Comparison of ENCODE assay signal across 17 mouse cellular contexts in genomic region chr3:27046313-27046712, GRCm38 (mm10).
"Had no signal": no experiment of that assay in that cellular context is flagged by ENCODE, and none has a peak within 500 bp of the region (broad histone marks: within the 10 kb centered on the region; RNA-seq: fewer than 3 reads in every experiment).

No protein-coding gene starts in this region.

- H3K9me3 ChIP-seq: neural tube, embryonic 12.5 days; neural tube, embryonic 13.5 days; neural tube, embryonic 15.5 days; stomach, embryonic 15.5 days had no signal

- H3K4me1 ChIP-seq: neural tube, embryonic 12.5 days; neural tube, embryonic 13.5 days; neural tube, embryonic 15.5 days; stomach, embryonic 15.5 days had no signal

- H3K36me3 ChIP-seq: neural tube, embryonic 12.5 days; neural tube, embryonic 13.5 days; neural tube, embryonic 15.5 days; stomach, embryonic 15.5 days had no signal

- H3K27me3 ChIP-seq: neural tube, embryonic 12.5 days; neural tube, embryonic 13.5 days; neural tube, embryonic 15.5 days; stomach, embryonic 15.5 days had no signal

- H3K4me2 ChIP-seq: neural tube, embryonic 12.5 days; neural tube, embryonic 13.5 days; neural tube, embryonic 15.5 days; stomach, embryonic 15.5 days had no signal

- DNase-seq: retina, postnatal 1 day; right cerebral cortex, adult 18-20 months; right cerebral cortex, postnatal 14 days; right cerebral cortex, postnatal 25 days; right cerebral cortex, postnatal 4 days; spleen, adult 18-20 months; thymus, adult 18-20 months; thymus, adult 2 months; thymus, postnatal 14 days; thymus, postnatal 25 days; thymus, postnatal 36 days; thymus, postnatal 4 days had no signal

- H3K9ac ChIP-seq: neural tube, embryonic 12.5 days; neural tube, embryonic 13.5 days; neural tube, embryonic 15.5 days; stomach, embryonic 15.5 days had no signal

- H3K27ac ChIP-seq: neural tube, embryonic 12.5 days; neural tube, embryonic 13.5 days; neural tube, embryonic 15.5 days; stomach, embryonic 15.5 days; stomach, postnatal 0 days had no signal

- H3K4me3 ChIP-seq: neural tube, embryonic 12.5 days; neural tube, embryonic 13.5 days; neural tube, embryonic 15.5 days; stomach, embryonic 15.5 days had no signal
